Mouse (Mus musculus) testis, adult 2 months (tissue): Measurements from ENCODE around the gene Serpina1e.

Source experiments
- CTCF ChIP-seq: fragments of 200-500 bp; IDR thresholded peaks from 2 replicates; pipeline ENCODE4 v1.5.1; 2012; ENCODE audit warnings: low read depth, mild to moderate bottlenecking, inconsistent platforms, low read length, moderate library complexity; ENCODE audit not compliant: control insufficient read depth, insufficient read depth, insufficient replicate concordance
- POLR2A ChIP-seq: fragments of 200-500 bp; IDR thresholded peaks from 2 replicates; pipeline ENCODE4 v1.6.1; 2012; ENCODE audit warnings: low read depth, mild to moderate bottlenecking, inconsistent platforms, low read length, moderate library complexity; ENCODE audit not compliant: control insufficient read depth

DNA sequence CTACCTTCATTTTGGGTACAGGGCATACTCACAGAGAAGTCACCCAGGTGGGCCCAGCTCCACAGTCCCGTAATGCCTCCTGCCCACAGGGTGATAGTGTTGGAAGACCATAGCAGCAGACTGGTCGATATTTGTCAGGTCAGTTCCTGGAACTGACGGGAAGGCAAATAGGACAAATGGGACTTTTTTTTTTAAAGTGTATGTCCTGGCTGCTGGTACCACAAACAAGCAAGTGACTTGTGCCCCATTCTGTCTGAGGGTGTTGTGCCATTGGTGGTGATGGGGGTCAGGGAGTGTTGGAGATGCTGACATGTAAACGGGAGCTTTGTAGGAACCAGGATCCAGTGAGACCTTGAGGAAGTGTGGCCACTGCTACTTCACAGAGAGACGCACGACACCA lies 31.1 kb upstream of the Serpina1e start, which contains the start of gene Serpina11:
- TF ChIP-seq CTCF: no peak
- no peak for TF ChIP-seq POLR2A
